Mouse (Mus musculus) gastrocnemius, postnatal 36 days (tissue): ENCODE data around the gene Cabp2. TPM values are rescaled to one million over a fixed set of nuclear protein-coding genes. Genes with fewer than 3 reads are reported as not detected.

ENCODE experiments used
- DNase-seq, 2 experiments: peaks; one replicate each; pipeline ENCODE4 v3.0.0; 2022
- intact Hi-C: fragments of 180-260 bp; cut with DNase I; formaldehyde crosslinking; loops from one replicate; pipeline ENCODE4 v1.15.1; 2025
- total RNA-seq, 2 experiments: library from RNA; stranded (reverse); gene quantifications; 2 replicates each; pipeline ENCODE4 v1.2.3; 2021

Cabp2 gene
- total RNA-seq, 2 experiments from 2014 or later = not detected

GRCm38 (mm10) chr19:4099056-4099455, 17.7 kb downstream of the Cabp2 start:
- intact Hi-C loops = loop anchor here (2.0 to 5.0 kb wide), 2 partner anchors 38 to 130 kb away; partner anchors contain the start of gene Gpr152
- peak; percentile 90 for DNase-seq

- intact Hi-C loops = loop anchor here (2.0 to 5.0 kb wide), 2 partner anchors 37 to 129 kb away; partner anchors contain the start of gene Gpr152
- DNase-seq = peak; percentile 65 to 78
These were observed 18.7 kb downstream of the Cabp2 start, which contains the start of gene Pitpnm1 for GRCm38 (mm10) chr19:4099837-4100717. Gene Pitpnm1, plus strand, starts transcription at chr19:4099998.

- intact Hi-C loops = no loop called here
- DNase-seq = no peak
These were observed 19.4 kb downstream of the Cabp2 start for GRCm38 (mm10) chr19:4100718-4101261.

- intact Hi-C loops = no loop called here
- no peak for DNase-seq
These were observed 20.1 kb downstream of the Cabp2 start for GRCm38 (mm10) chr19:4101466-4101865.

- DNase-seq = no peak
- intact Hi-C loops = no loop called here
These were observed 20.7 kb downstream of the Cabp2 start for GRCm38 (mm10) chr19:4102049-4102448.

- intact Hi-C loops = no loop called here
- no peak for DNase-seq
These were observed 21.2 kb downstream of the Cabp2 start for GRCm38 (mm10) chr19:4102626-4103025.

GRCm38 (mm10) chr19:4103294-4103693, 21.9 kb downstream of the Cabp2 start:
- DNase-seq = no peak
- intact Hi-C loops = no loop called here

GRCm38 (mm10) chr19:4103792-4104191, 22.4 kb downstream of the Cabp2 start:
- intact Hi-C loops = no loop called here
- DNase-seq = no peak

- DNase-seq = no peak
- intact Hi-C loops = no loop called here
These were observed 23.4 kb downstream of the Cabp2 start for GRCm38 (mm10) chr19:4104675-4105194.

GRCm38 (mm10) chr19:4106654-4107053, 25.3 kb downstream of the Cabp2 start:
- intact Hi-C loops = no loop called here
- no peak for DNase-seq

- DNase-seq = no peak
- intact Hi-C loops = no loop called here
These were observed 27.2 kb downstream of the Cabp2 start for GRCm38 (mm10) chr19:4108535-4108934.

GRCm38 (mm10) chr19:4112063-4112960, 30.9 kb downstream of the Cabp2 start:
- intact Hi-C loops = no loop called here
- DNase-seq = no peak

GRCm38 (mm10) chr19:4113186-4113805, 31.9 kb downstream of the Cabp2 start:
- intact Hi-C loops = no loop called here

GRCm38 (mm10) chr19:4113806-4114230, 32.4 kb downstream of the Cabp2 start:
- DNase-seq = no peak
- intact Hi-C loops = no loop called here

More at GRCm38 (mm10) chr19:4113186-4113805, 31.9 kb downstream of the Cabp2 start:
- DNase-seq = peak; percentile 79 to 80

- intact Hi-C loops = no loop called here
- no peak for DNase-seq
These were observed 33.2 kb downstream of the Cabp2 start for GRCm38 (mm10) chr19:4114551-4114950.

- intact Hi-C loops = no loop called here
- DNase-seq = no peak
These were observed 33.8 kb downstream of the Cabp2 start for GRCm38 (mm10) chr19:4115144-4115543.

GRCm38 (mm10) chr19:4115816-4116215, 34.4 kb downstream of the Cabp2 start:
- no peak for DNase-seq
- intact Hi-C loops = no loop called here

GRCm38 (mm10) chr19:4117006-4117405, 35.6 kb downstream of the Cabp2 start:
- intact Hi-C loops = no loop called here
- DNase-seq = no peak

- intact Hi-C loops = no loop called here
- no peak for DNase-seq
These were observed 37.0 kb downstream of the Cabp2 start for GRCm38 (mm10) chr19:4118350-4118749.
